Mouse (Mus musculus) embryonic facial prominence, embryonic 13.5 days (tissue): Measurements from ENCODE around the gene Tedc2. TPM values are rescaled to one million over a fixed set of nuclear protein-coding genes. Genes with fewer than 3 reads are reported as not detected.

Experiments used
- ATAC-seq: fragments of 200-750 bp; cut with Nextera tagmentation; 2 replicates; pipeline ENCODE4 v1.8.0; 2017; ENCODE audit warnings: low read depth; ENCODE audit not compliant: insufficient number of reproducible peaks, insufficient read depth, low FRiP score, low TSS enrichment
- H3K27ac ChIP-seq: fragments of 300-500 bp; sonication (generic); 2 replicates; pipeline ENCODE4 v1.5.1; 2015; ENCODE audit warnings: moderate library complexity, mild to moderate bottlenecking, inconsistent platforms
- H3K27me3 ChIP-seq: fragments of 300-500 bp; sonication (generic); 2 replicates; pipeline ENCODE4 v1.6.1; 2015; ENCODE audit warnings: mild to moderate bottlenecking, inconsistent platforms
- H3K36me3 ChIP-seq: fragments of 300-500 bp; sonication (generic); 2 replicates; pipeline ENCODE4 v1.6.1; 2015; ENCODE audit warnings: mild to moderate bottlenecking, inconsistent platforms
- H3K4me1 ChIP-seq: fragments of 300-500 bp; sonication (generic); 2 replicates; pipeline ENCODE4 v1.6.1; 2015; ENCODE audit warnings: inconsistent platforms
- H3K4me2 ChIP-seq: fragments of 300-500 bp; sonication (generic); 2 replicates; pipeline ENCODE4 v1.6.1; 2015; ENCODE audit warnings: moderate library complexity, mild to moderate bottlenecking, inconsistent platforms
- H3K4me3 ChIP-seq: fragments of 300-500 bp; sonication (generic); 2 replicates; pipeline ENCODE4 v1.5.1; 2015; ENCODE audit warnings: mild to moderate bottlenecking, inconsistent platforms
- H3K9ac ChIP-seq: fragments of 300-500 bp; sonication (generic); 2 replicates; pipeline ENCODE4 v1.6.1; 2015; ENCODE audit warnings: mild to moderate bottlenecking, inconsistent platforms
- H3K9me3 ChIP-seq: fragments of 300-500 bp; sonication (generic); 2 replicates; pipeline ENCODE4 v1.6.1; 2016; ENCODE audit warnings: inconsistent platforms
- WGBS: fragments of 180-500 bp; shearing (Covaris S2); methylation state at CpG from one replicate; pipeline ENCODE4 v1.1.7; 2015; ENCODE audit warnings: mixed read lengths; 5-methylcytosine and 5-hydroxymethylcytosine counted together
- polyA plus RNA-seq: library from polyadenylated mRNA; unstranded; fragments of >200 nt; fragmentation: Nextera tagmentation; extraction: Ambion mirVana; gene quantifications from 2 replicates; pipeline ENCODE4 v1.2.1, GENCODE M21; 2015

The Tedc2 gene
- polyA plus RNA-seq, result 15.7 and 16.3 TPM in 2 replicates

DNA sequence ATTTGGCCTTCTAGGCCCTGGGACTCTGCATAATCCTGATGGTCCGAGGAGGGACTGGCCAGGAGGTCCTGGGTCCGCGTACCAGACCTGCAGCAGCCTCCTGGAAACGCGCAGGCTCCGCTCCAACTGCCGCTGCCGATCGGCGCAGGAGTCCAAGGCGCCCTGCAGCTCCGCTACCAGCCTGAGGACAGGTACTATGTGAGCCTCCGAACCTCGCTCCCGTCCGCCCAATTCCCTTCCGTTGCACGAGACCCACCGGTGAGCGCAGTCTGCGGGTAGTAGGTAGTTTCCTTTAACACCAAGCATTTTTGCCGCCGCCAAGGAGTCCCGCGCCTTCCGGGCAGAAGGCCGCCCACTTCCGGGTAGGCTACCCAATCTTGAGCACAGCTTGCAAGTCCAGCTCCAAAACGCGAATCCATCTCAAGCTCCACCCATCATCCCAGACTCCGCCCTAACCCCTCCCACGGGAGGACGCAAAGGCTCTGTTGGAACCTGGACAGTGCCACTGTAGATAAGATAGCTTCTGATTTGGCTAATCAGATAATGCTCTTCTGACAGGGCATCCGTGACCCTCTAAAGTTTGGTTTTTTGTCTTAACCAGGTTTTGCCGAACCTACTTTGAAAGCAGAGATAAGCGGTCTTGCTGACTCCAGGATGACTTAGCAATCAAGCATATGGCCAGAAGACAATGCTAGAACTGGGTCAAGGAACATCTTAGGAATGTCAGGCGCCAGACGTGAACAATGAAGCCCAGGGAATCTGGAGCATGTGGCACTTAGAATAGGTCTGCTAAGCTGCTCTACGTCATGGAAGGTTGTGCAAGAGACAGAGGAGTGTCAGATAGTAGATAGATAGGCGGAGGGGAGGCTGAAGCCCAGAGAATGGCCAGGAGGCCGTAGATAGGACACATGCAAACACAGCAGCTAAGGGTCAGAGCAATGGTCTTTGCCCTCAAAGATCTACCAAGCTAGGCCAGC is at the start of gene Tedc2:
Gene Tedc2, minus strand, starts transcription at position 417 of the 977 bp plus-strand sequence.
- peaks cover 15% of the 10 kb centered on the region for H3K4me1 ChIP-seq
- peak within 1 kb of the TSS; percentile 85 for H3K9ac ChIP-seq
- peak within 1 kb of the TSS; percentile 82 for H3K4me3 ChIP-seq
- peak; percentile 86 for ATAC-seq
- H3K27ac ChIP-seq, result peak within 1 kb of the TSS; percentile 65; the same call in 1 of the 2 replicates
- no peaks in the 10 kb centered on the region for H3K9me3 ChIP-seq
- H3K36me3 ChIP-seq, result peaks cover 61% of the 10 kb centered on the region
- no peaks in the 10 kb centered on the region for H3K27me3 ChIP-seq
- peak within 1 kb of the TSS; percentile 92 for H3K4me2 ChIP-seq
- WGBS, result 6% methylated on average over 41 of the region's 41 CpGs

DNA sequence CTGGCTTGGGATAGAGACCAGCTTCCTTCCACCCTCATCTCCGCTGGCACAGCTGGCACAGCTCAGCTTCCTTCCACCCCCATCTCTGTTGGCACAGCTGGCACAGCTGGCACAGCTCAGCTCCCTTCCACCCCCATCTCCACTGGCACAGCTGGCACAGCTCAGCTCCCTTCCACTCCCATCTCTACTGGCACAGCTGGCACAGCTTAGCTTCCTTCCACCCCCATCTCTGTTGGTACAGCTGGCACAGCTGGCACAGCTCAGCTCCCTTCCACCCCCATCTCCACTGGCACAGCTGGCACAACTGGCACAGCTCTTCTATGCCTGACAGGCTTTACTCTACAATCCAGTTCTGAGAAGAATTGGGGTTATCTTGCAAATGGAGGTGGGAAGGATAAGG is 46.5 kb upstream of the Tedc2 start:
- H3K27me3 ChIP-seq, result no peaks in the 10 kb centered on the region
- no peak overlapping the region for H3K27ac ChIP-seq
- H3K36me3 ChIP-seq, result no peaks in the 10 kb centered on the region
- WGBS, result 91% methylated on average over 1 of the region's 1 CpGs
- no peak for ATAC-seq
- no peaks in the 10 kb centered on the region for H3K9me3 ChIP-seq
- H3K4me2 ChIP-seq, result no peak overlapping the region
- no peaks in the 10 kb centered on the region for H3K4me1 ChIP-seq
- H3K9ac ChIP-seq, result no peak overlapping the region
- H3K4me3 ChIP-seq, result no peak overlapping the region

DNA sequence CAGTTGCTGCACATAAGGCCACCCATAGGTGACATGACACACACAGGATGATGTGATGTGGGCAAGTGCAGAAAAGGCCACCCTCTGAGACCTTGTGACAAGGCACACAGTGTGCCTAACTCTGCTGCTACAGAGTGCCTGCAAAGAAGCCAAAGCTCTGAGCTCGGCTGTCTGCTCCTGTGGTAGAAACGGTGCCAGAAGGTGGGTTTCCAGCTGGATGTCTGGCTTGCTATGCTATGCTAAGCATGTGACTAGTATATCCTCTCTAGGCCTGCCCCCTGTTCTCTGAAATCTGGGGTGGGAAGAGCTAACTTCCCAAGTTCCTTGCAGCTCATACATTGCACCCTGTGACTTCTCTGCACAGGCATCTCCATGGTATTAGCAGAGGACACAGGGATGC is 44.1 kb upstream of the Tedc2 start:
- H3K27me3 ChIP-seq, result no peaks in the 10 kb centered on the region
- H3K36me3 ChIP-seq, result no peaks in the 10 kb centered on the region
- no peaks in the 10 kb centered on the region for H3K9me3 ChIP-seq
- H3K27ac ChIP-seq, result no peak overlapping the region
- H3K9ac ChIP-seq, result no peak overlapping the region
- WGBS, result 77% methylated on average over 2 of the region's 2 CpGs
- ATAC-seq, result no peak
- no peaks in the 10 kb centered on the region for H3K4me1 ChIP-seq
- H3K4me2 ChIP-seq, result no peak overlapping the region
- H3K4me3 ChIP-seq, result no peak overlapping the region

DNA sequence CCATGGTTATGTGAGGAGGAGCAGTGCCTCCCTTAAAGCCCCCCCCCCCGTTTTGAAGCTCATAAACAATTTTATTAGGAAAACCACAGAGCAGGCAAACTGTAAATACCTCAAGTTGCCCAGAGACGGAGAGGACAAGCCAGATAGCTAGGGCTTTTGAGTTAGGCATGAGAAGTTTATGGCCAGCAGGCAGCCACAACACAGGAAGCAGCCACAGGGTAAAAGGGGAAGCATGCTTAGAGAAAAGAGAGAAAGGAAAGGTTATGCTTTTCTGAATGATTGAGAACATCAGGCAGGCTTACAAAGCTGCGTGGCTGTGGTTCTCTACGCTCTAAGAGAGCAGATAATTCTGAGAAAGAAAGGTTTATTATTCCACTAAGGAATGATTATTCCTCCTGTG is 39.9 kb upstream of the Tedc2 start:
- WGBS, result 67% methylated on average over 4 of the region's 4 CpGs

DNA sequence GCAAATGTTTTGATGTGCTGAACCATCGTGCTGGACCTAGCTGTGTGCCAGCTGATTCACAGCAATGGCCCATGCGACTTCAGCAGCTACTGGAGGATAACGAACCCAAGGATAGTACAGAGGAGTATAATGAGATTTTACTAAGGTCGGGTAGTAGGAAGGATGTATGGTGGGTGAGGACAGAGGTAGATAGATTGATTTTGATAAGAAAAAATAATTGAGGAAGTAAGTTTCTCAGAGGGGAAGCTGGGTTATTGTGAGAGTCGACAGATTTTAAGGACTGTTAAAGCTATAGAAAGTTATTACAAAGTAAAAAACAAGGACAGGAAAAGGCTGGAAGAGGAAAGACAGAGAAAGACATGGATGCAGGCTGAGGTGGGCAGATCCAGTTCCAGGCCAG is 39.1 kb upstream of the Tedc2 start:
- no peaks in the 10 kb centered on the region for H3K27me3 ChIP-seq
- 79% methylated on average over 5 of the region's 5 CpGs for WGBS
- ATAC-seq, result no peak
- H3K27ac ChIP-seq, result no peak overlapping the region
- no peak overlapping the region for H3K4me2 ChIP-seq
- H3K36me3 ChIP-seq, result no peaks in the 10 kb centered on the region
- H3K4me1 ChIP-seq, result no peaks in the 10 kb centered on the region
- H3K9ac ChIP-seq, result no peak overlapping the region
- no peak overlapping the region for H3K4me3 ChIP-seq
- H3K9me3 ChIP-seq, result no peaks in the 10 kb centered on the region

More for the DNA sequence above, 39.9 kb upstream of the Tedc2 start:
- no peak overlapping the region for H3K4me3 ChIP-seq
- H3K27ac ChIP-seq, result no peak overlapping the region
- no peaks in the 10 kb centered on the region for H3K9me3 ChIP-seq
- H3K9ac ChIP-seq, result no peak overlapping the region
- H3K4me2 ChIP-seq, result no peak overlapping the region
- no peaks in the 10 kb centered on the region for H3K27me3 ChIP-seq
- ATAC-seq, result no peak
- H3K4me1 ChIP-seq, result no peaks in the 10 kb centered on the region
- no peaks in the 10 kb centered on the region for H3K36me3 ChIP-seq

DNA sequence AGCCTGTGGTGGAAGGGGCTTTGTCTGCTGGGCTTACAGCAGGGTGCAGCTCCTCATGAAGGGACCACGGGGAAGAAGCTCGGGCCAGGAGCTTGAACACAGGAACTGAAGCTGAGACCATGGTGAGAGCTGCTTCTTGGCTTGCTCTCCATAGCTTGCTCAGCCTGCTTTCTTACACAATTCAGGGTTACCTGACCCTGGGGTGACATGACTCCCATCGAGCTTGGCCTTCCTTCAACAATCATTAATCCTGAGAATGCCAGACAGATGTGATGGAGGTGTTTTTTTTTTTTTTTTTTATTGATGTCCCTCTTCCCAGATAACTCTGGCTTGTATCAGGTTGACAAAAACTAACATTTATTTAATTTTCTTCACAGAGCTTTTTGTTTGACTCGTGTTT is 38.3 kb upstream of the Tedc2 start:
- Histone ChIP-seq H3K4me1 (no peaks in the 10 kb centered on the region), H3K9ac (no peak overlapping the region), H3K27ac (no peak overlapping the region), H3K4me3 (no peak overlapping the region), H3K36me3 (no peaks in the 10 kb centered on the region), H3K9me3 (no peaks in the 10 kb centered on the region), H3K27me3 (no peaks in the 10 kb centered on the region), H3K4me2 (no peak overlapping the region)
- no peak for ATAC-seq
- WGBS, result 81% methylated on average over 4 of the region's 4 CpGs

DNA sequence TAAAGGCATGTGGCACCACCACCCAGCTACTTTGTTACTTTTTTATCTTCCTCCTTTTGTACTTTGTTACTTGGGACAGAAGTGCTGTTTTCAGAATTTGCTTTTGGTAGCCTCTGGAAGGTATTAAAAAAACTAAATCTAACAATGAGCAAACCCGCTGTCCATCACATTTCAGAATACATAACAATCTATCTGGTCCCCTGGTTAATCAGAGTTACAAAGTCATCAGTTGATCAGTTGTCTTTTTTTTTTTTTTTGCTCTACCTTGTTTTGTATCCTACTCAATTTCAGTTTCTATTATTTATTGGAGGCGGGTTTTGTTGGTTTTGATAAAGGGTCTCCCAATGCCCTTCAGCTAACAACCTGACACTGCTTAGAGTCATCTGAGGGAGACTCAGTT is 31.7 kb upstream of the Tedc2 start:
- Histone ChIP-seq H3K9me3 (no peaks in the 10 kb centered on the region), H3K27me3 (no peaks in the 10 kb centered on the region), H3K4me3 (no peak overlapping the region), H3K4me2 (no peak overlapping the region), H3K27ac (peak overlapping the region; percentile 85; the same call in 1 of the 2 replicates), H3K9ac (no peak overlapping the region), H3K36me3 (peaks cover 16% of the 10 kb centered on the region), H3K4me1 (peaks cover 14% of the 10 kb centered on the region)
- WGBS, result 96% methylated on average over 2 of the region's 2 CpGs
- ATAC-seq, result no peak

DNA sequence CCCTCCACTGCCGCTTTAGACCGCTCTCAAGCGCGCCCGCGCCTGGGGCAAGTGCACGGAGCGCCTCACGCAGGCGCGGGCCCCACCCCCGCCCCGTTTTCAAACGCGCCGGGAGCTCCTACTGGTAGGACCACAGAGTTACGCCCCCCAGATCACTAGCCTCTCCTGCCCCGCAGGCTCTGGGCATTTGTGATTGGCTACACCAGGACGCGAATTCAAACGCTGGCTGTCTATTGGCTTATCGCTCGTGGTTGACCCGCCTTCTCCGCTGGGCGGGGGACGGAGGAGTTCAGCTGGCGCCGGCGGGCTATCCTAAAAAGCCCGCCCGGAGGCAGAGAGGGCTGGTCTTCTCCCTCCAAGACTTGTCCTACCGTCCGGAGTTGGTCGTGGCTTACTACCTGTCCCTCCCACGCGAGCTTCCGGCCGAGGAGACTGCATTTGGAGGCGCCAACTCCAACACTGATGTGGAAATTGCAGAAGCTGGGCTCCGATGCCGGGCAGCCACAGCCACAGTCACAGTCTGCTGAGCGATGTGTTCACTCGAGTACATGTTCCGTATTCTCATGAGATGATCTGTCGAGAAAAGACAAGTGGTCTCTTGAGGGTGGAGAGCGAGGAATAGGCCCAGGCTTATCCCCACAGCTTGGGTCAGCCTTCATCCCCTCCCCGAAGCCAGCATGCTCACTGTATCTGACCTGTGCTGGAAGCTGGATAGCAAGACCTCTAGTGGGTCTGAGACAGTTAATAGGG is 30.8 kb upstream of the Tedc2 start, which contains the start of gene Ccnf:
Gene Ccnf, minus strand, starts transcription at position 165 of the 750 bp plus-strand sequence.
- peaks cover 14% of the 10 kb centered on the region for H3K4me1 ChIP-seq
- H3K9me3 ChIP-seq, result no peaks in the 10 kb centered on the region
- H3K4me3 ChIP-seq, result peak within 1 kb of the TSS; percentile 74
- H3K27me3 ChIP-seq, result no peaks in the 10 kb centered on the region
- peaks cover 21% of the 10 kb centered on the region for H3K36me3 ChIP-seq
- peak within 1 kb of the TSS; percentile 85 for H3K27ac ChIP-seq
- peak within 1 kb of the TSS; percentile 79 for H3K4me2 ChIP-seq
- peak within 1 kb of the TSS; percentile 89 for H3K9ac ChIP-seq
- ATAC-seq, result peak; percentile 100
- under 1% methylated on average over 48 of the region's 48 CpGs for WGBS

DNA sequence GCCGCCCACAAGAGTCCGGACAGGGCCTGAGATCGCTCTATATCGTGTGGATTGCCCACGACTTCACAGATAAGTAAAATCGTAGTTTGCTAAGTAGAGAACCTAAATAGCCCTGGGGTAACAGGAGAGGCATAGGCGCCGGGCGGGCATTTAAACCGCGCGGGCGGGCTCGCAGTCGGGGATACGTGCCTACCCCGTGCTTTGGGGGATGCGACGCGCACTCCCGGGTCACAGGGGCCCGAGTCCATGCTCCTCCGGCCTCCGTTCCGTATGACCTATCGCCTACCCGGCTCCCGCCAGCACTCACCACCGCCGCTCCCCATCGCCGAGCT is 30.3 kb upstream of the Tedc2 start:
- under 1% methylated on average over 32 of the region's 32 CpGs for WGBS
- peak overlapping the region; percentile 74 for H3K4me3 ChIP-seq
- peaks cover 14% of the 10 kb centered on the region for H3K4me1 ChIP-seq
- H3K9ac ChIP-seq, result peak overlapping the region; percentile 89
- no peaks in the 10 kb centered on the region for H3K9me3 ChIP-seq
- peak overlapping the region; percentile 75 for H3K27ac ChIP-seq
- no peaks in the 10 kb centered on the region for H3K27me3 ChIP-seq
- peak overlapping the region; percentile 79 for H3K4me2 ChIP-seq
- no peak for ATAC-seq
- H3K36me3 ChIP-seq, result peaks cover 25% of the 10 kb centered on the region

DNA sequence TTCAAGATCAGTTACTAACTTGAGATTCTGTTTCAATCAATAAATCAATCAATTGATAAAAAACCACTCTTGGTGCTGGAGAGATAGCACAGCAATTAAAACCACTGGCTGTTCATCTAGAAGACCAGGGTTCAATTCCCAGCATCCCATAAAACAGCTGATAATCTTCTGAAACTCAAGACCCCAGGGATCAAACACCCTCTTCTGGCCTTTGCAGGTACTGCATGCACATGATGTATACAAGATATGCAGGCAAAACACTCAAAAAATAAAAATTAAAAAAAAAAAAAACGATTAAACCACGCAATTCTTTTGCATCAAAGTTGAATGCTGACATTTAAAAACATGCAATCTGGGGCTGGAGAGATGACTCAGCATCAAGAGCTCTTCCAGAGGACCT is 28.0 kb upstream of the Tedc2 start:
- Histone ChIP-seq H3K4me1 (peaks cover 14% of the 10 kb centered on the region), H3K4me2 (no peak overlapping the region), H3K27ac (no peak overlapping the region), H3K9ac (no peak overlapping the region), H3K9me3 (no peaks in the 10 kb centered on the region), H3K36me3 (peaks cover 43% of the 10 kb centered on the region), H3K4me3 (no peak overlapping the region), H3K27me3 (no peaks in the 10 kb centered on the region)
- 96% methylated on average over 2 of the region's 2 CpGs for WGBS
- no peak for ATAC-seq

DNA sequence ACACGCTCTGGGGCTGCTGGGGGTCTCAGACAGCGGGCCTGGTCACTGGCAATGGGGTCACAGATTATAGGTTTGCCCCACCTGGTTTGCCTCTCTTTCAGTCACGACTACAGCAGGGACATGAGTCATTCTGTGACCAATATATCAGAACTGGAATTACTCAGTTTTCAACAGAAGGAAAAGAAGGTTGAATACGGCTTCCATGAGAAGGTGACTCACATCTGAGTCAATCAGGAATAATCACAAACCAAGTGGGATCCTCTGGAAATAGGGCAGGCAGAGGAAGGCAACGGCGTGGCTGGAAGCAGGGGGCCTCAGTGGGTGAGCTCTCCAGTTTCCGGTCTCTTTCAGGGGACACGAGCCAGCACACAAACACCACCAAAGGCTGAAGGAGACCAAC is 23.4 kb upstream of the Tedc2 start:
- no peak overlapping the region for H3K4me2 ChIP-seq
- H3K36me3 ChIP-seq, result peaks cover 88% of the 10 kb centered on the region
- H3K9me3 ChIP-seq, result no peaks in the 10 kb centered on the region
- no peaks in the 10 kb centered on the region for H3K4me1 ChIP-seq
- no peak overlapping the region for H3K27ac ChIP-seq
- 98% methylated on average over 8 of the region's 8 CpGs for WGBS
- no peak for ATAC-seq
- H3K9ac ChIP-seq, result no peak overlapping the region
- H3K27me3 ChIP-seq, result no peaks in the 10 kb centered on the region
- H3K4me3 ChIP-seq, result no peak overlapping the region
